Mouse (Mus musculus): ENCODE measurements at regions not wholly inside any gene's neighbourhood (a gene's known extent, or its start where the extent isn't known, plus 50 kb on each side); places are given as distances from the start of the nearest gene placed in this dataset.

DNA sequence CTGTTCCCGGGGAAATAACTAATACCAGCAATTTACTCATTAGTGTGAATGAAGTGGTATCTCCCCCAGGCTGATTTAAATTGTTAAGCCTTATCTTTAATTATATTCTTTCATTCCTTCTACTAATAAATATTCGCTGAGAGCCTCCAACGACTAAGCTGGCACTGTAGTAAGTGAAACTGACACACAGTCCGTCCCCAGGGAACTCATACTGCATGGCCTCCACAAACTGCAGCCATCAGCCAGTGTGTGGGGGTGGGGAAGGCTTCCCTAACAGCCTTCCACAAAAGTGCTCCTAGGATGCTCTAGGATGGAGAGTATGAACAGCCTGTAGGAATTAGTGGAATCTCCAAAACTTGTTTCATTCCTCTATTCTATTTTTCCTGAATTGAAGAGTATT is 81.0 kb upstream of the Mast4 start:
- DNase-seq (ENCODE audit: low read depth, low spot score) = no peak
- Histone ChIP-seq H3K27me3 (ENCODE audit: control insufficient read depth in 1 of 2, insufficient read depth in 2 of 2, low read length in 2 of 2) (no peaks in the 10 kb centered on the region), H3K27ac (ENCODE audit: control insufficient read depth, low read depth, low read length) (no peak overlapping the region), H3K36me3 (ENCODE audit: control insufficient read depth in 1 of 2, insufficient read depth in 2 of 2, low read length in 2 of 2) (no peaks in the 10 kb centered on the region), H3K4me3 (ENCODE audit: control insufficient read depth in 1 of 2, insufficient read depth in 1 of 2, low read depth in 2 of 2, low read length in 2 of 2) (no peak overlapping the region), H3K9me3 (replicated peaks; ENCODE audit: insufficient read depth, low read length) (no peaks in the 10 kb centered on the region), H3K4me1 (ENCODE audit: control insufficient read depth in 1 of 2, insufficient read depth in 2 of 2, low read length in 2 of 2) (no peaks in the 10 kb centered on the region), H3K9ac (ENCODE audit: control insufficient read depth, low read depth, low read length, poor library complexity, severe bottlenecking) (no peak overlapping the region), H3K79me2 (ENCODE audit: control insufficient read depth, insufficient read depth, low read length, poor library complexity) (no peaks in the 10 kb centered on the region)
- TF ChIP-seq KAT2A (conservative IDR thresholded peaks at IDR 0.05; ENCODE audit: low read depth, low read length) (no peak), ZC3H11A (IDR thresholded peaks at IDR 0.05; ENCODE audit: low read depth, low read length) (no peak), CTCF (IDR thresholded peaks at IDR 0.05 in 2 of 3, conservative IDR thresholded peaks at IDR 0.05 in 1 of 3; ENCODE audit: control insufficient read depth in 1 of 3, insufficient read depth in 1 of 3, low read depth in 2 of 3, low read length in 3 of 3, poor library complexity in 1 of 3, severe bottlenecking in 1 of 3) (no peak), MAZ (IDR thresholded peaks at IDR 0.05; ENCODE audit: low read depth, low read length) (no peak), ZNF384 (IDR thresholded peaks at IDR 0.05; ENCODE audit: low read depth, low read length) (no peak), BHLHE40 (IDR thresholded peaks at IDR 0.05; ENCODE audit: borderline replicate concordance, low read depth, low read length) (no peak), POLR2AphosphoS5 (IDR thresholded peaks at IDR 0.05; ENCODE audit: borderline replicate concordance, low read depth, low read length) (no peak), HCFC1 (IDR thresholded peaks at IDR 0.05; ENCODE audit: low read depth, low read length) (no peak), ZKSCAN1 (IDR thresholded peaks at IDR 0.05; ENCODE audit: low read depth, low read length) (no peak), SMC3 (IDR thresholded peaks at IDR 0.05; ENCODE audit: low read depth, low read length) (no peak), MXI1 (IDR thresholded peaks at IDR 0.05; ENCODE audit: low read depth, low read length) (no peak), EP300 (IDR thresholded peaks at IDR 0.05; ENCODE audit: low read depth in 1 of 2, low read length in 2 of 2) (no peak), NRF1 (IDR thresholded peaks at IDR 0.05; ENCODE audit: insufficient read depth, low read depth, low read length, poor library complexity, severe bottlenecking) (no peak), TBP (IDR thresholded peaks at IDR 0.05; ENCODE audit: low read depth, low read length) (no peak), CHD1 (IDR thresholded peaks at IDR 0.05; ENCODE audit: low read depth, low read length) (no peak), TAL1 (IDR thresholded peaks at IDR 0.05; ENCODE audit: low read length) (no peak)

DNA sequence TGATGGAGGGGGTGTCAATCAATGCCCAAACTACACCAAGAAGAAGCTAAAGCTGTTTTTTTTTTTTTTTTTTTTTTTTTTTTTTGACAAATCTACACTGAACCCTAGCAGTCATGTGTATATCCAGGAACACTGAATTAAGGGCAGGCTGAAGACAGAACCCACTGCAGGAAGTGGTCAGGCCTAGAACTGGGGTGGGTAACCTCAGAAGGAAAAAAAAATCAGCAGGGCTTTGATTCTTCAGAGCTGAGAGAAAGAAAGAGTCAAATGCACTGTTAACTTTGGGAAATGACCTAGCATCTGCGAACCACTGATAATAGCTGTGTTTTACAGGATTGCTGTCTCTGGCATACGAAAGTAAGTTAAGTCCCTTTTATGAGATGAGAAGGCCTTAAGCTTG is 78.3 kb upstream of the Mast4 start:
- Histone ChIP-seq H3K9me3 (replicated peaks; ENCODE audit: insufficient read depth, low read length) (no peaks in the 10 kb centered on the region), H3K9ac (ENCODE audit: control insufficient read depth, low read depth, low read length, poor library complexity, severe bottlenecking) (no peak overlapping the region), H3K27ac (ENCODE audit: control insufficient read depth, low read depth, low read length) (no peak overlapping the region), H3K4me1 (ENCODE audit: control insufficient read depth in 1 of 2, insufficient read depth in 2 of 2, low read length in 2 of 2) (no peaks in the 10 kb centered on the region), H3K4me3 (ENCODE audit: control insufficient read depth in 1 of 2, insufficient read depth in 1 of 2, low read depth in 2 of 2, low read length in 2 of 2) (no peak overlapping the region), H3K79me2 (ENCODE audit: control insufficient read depth, insufficient read depth, low read length, poor library complexity) (no peaks in the 10 kb centered on the region), H3K36me3 (ENCODE audit: control insufficient read depth in 1 of 2, insufficient read depth in 2 of 2, low read length in 2 of 2) (no peaks in the 10 kb centered on the region), H3K27me3 (ENCODE audit: control insufficient read depth in 1 of 2, insufficient read depth in 2 of 2, low read length in 2 of 2) (no peaks in the 10 kb centered on the region)
- no peak for DNase-seq (ENCODE audit: low read depth, low spot score)
- TF ChIP-seq ZNF384 (IDR thresholded peaks at IDR 0.05; ENCODE audit: low read depth, low read length) = no peak
- no peak for TF ChIP-seq E2F4 (IDR thresholded peaks at IDR 0.05; ENCODE audit: borderline replicate concordance, low read depth, low read length)
- TF ChIP-seq MAZ (IDR thresholded peaks at IDR 0.05; ENCODE audit: low read depth, low read length) = no peak
- no peak for TF ChIP-seq TAL1 (IDR thresholded peaks at IDR 0.05; ENCODE audit: low read length)
- no peak for TF ChIP-seq NRF1 (IDR thresholded peaks at IDR 0.05; ENCODE audit: insufficient read depth, low read depth, low read length, poor library complexity, severe bottlenecking)
- TF ChIP-seq SIN3A (IDR thresholded peaks at IDR 0.05; ENCODE audit: low read length) = no peak
- no peak for TF ChIP-seq MAFK (IDR thresholded peaks at IDR 0.05; ENCODE audit: borderline replicate concordance, low read depth, low read length)
- no peak for TF ChIP-seq TCF12 (IDR thresholded peaks at IDR 0.05; ENCODE audit: low read depth, low read length)
- no peak for TF ChIP-seq HCFC1 (IDR thresholded peaks at IDR 0.05; ENCODE audit: low read depth, low read length)
- TF ChIP-seq MEF2A (IDR thresholded peaks at IDR 0.05; ENCODE audit: extremely low read depth, insufficient replicate concordance, low read depth, low read length, poor library complexity, severe bottlenecking) = no peak
- TF ChIP-seq MYB (IDR thresholded peaks at IDR 0.05; ENCODE audit: low read depth, low read length) = no peak
- TF ChIP-seq POLR2A (IDR thresholded peaks at IDR 0.05; ENCODE audit: control insufficient read depth in 1 of 2, insufficient read depth in 1 of 2, low read depth in 1 of 2, low read length in 2 of 2, poor library complexity in 1 of 2) = no peak
- no peak for TF ChIP-seq KAT2A (conservative IDR thresholded peaks at IDR 0.05; ENCODE audit: low read depth, low read length)
- no peak for TF ChIP-seq UBTF (IDR thresholded peaks at IDR 0.05; ENCODE audit: borderline replicate concordance, insufficient read depth, low read depth, low read length)
- TF ChIP-seq ETS1 (IDR thresholded peaks at IDR 0.05; ENCODE audit: low read depth, low read length) = no peak
- TF ChIP-seq SMC3 (IDR thresholded peaks at IDR 0.05; ENCODE audit: low read depth, low read length) = no peak
- TF ChIP-seq CTCF (IDR thresholded peaks at IDR 0.05 in 2 of 3, conservative IDR thresholded peaks at IDR 0.05 in 1 of 3; ENCODE audit: control insufficient read depth in 1 of 3, insufficient read depth in 1 of 3, low read depth in 2 of 3, low read length in 3 of 3, poor library complexity in 1 of 3, severe bottlenecking in 1 of 3) = no peak
- TF ChIP-seq RCOR1 (IDR thresholded peaks at IDR 0.05; ENCODE audit: low read depth, low read length) = no peak
